Mouse (Mus musculus): ENCODE results near the gene Med28.

Gene Med28

DNA sequence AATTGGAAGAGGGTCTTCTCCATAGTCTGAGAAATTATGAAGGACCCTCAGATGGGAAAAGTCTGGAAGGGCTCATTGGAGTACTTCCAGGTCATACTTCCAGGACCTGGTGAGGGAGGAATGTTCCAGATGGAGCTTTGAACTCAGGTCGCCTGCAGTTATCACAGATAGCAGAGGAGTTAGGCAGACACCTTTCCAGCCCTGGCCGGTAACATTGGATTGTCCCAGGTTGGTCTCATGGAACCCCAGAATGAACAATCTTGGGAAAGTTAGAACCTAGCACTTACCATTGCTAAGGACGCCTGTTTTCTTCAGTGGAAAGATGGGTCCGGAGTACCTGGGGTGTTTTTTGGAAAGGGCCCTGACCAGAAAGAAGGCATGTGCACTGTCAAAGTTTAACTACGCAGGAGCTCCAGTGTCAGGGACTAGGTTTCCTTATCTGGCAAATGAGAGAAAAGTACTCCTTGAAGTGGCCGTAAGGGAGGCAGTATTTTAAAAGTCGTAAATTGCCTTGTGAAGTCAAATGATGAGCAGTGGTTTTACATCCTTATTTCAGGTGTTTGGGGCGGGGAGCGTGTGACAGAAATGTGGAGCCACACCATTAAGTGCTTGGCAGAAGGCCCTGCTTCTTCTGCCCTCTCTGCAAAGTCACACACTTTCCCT is 25.8 kb upstream of the Med28 start:
- no peaks in the 10 kb centered on the region for H3K27me3 ChIP-seq (ENCODE audit: control insufficient read depth, insufficient read depth, low read length, poor library complexity, severe bottlenecking)
- no peak for DNase-seq (ENCODE audit: low read depth, low spot score)
- no peaks in the 10 kb centered on the region; the same call in 1 of the 2 replicates for H3K36me3 ChIP-seq (ENCODE audit: control insufficient read depth, insufficient read depth, low read length, poor library complexity, severe bottlenecking)

GRCm38 (mm10) chr5:45495429-45495975 is 24.5 kb upstream of the Med28 start:
- no peak for DNase-seq (ENCODE audit: low read depth, low spot score)
- Histone ChIP-seq H3K36me3 (ENCODE audit: control insufficient read depth, insufficient read depth, low read length, poor library complexity, severe bottlenecking) (no peaks in the 10 kb centered on the region; the same call in 1 of the 2 replicates), H3K27me3 (ENCODE audit: control insufficient read depth, insufficient read depth, low read length, poor library complexity, severe bottlenecking) (no peaks in the 10 kb centered on the region)

DNA sequence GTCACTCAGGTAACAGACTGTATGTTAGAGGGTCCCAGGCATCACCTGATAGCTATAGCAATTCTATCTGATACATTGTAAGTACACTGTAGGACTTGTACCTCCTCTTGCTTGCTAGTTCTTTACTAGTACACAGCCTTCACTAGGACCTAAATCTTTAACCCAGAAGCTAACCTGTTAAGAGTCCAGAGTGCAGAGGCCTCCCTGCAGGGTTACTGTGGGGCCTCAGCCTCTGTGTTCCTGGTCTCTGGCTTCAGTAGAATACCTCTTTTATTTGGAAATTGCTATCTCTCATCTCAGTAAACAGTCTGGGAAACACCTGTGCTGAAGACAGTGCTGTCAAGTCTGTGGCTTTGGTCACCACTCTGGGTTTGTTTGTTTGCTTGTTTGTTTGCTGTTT is 24.0 kb upstream of the Med28 start:
- Histone ChIP-seq H3K27me3 (ENCODE audit: control insufficient read depth, insufficient read depth, low read length, poor library complexity, severe bottlenecking) (no peaks in the 10 kb centered on the region), H3K36me3 (ENCODE audit: control insufficient read depth, insufficient read depth, low read length, poor library complexity, severe bottlenecking) (no peaks in the 10 kb centered on the region; the same call in 1 of the 2 replicates)
- no peak for DNase-seq (ENCODE audit: low read depth, low spot score)

DNA sequence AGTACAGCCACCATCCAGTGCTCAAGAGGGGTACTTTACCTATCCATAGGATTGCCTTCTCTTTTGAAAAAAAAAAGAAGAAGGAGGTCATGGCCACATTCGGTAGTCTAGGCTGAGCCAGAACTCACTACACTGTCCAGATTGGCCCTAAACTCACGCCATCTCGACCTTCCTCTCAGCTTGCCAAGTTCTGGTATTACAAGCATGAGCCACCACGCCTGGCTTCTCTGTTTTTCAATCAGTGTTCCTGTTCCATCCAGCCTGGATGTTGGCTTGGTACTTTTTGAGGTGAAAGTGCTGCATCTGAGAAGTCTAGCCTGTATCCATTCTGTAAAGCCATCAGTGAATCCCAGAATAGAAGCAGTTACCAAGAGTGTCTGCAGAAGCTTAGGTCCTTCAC is 23.6 kb upstream of the Med28 start:
- Histone ChIP-seq H3K27me3 (ENCODE audit: control insufficient read depth, insufficient read depth, low read length, poor library complexity, severe bottlenecking) (no peaks in the 10 kb centered on the region), H3K36me3 (ENCODE audit: control insufficient read depth, insufficient read depth, low read length, poor library complexity, severe bottlenecking) (no peaks in the 10 kb centered on the region; the same call in 1 of the 2 replicates)
- no peak for DNase-seq (ENCODE audit: low read depth, low spot score)

GRCm38 (mm10) chr5:45496930-45497550 is 23.0 kb upstream of the Med28 start:
- Histone ChIP-seq H3K36me3 (ENCODE audit: control insufficient read depth, insufficient read depth, low read length, poor library complexity, severe bottlenecking) (no peaks in the 10 kb centered on the region; the same call in 1 of the 2 replicates), H3K27me3 (ENCODE audit: control insufficient read depth, insufficient read depth, low read length, poor library complexity, severe bottlenecking) (no peaks in the 10 kb centered on the region)
- no peak for DNase-seq (ENCODE audit: low read depth, low spot score)

- Histone ChIP-seq H3K27me3 (ENCODE audit: control insufficient read depth, insufficient read depth, low read length, poor library complexity, severe bottlenecking) (no peaks in the 10 kb centered on the region), H3K36me3 (ENCODE audit: control insufficient read depth, insufficient read depth, low read length, poor library complexity, severe bottlenecking) (no peaks in the 10 kb centered on the region; the same call in 1 of the 2 replicates)
- no peak for DNase-seq (ENCODE audit: low read depth, low spot score)
Measured at GRCm38 (mm10) chr5:45497564-45497963, 22.5 kb upstream of the Med28 start.

GRCm38 (mm10) chr5:45510071-45510470 is 10.0 kb upstream of the Med28 start:
- DNase-seq (ENCODE audit: low read depth, low spot score): no peak
- no peaks in the 10 kb centered on the region for H3K27me3 ChIP-seq (ENCODE audit: control insufficient read depth, insufficient read depth, low read length, poor library complexity, severe bottlenecking)
- H3K36me3 ChIP-seq (ENCODE audit: control insufficient read depth, insufficient read depth, low read length, poor library complexity, severe bottlenecking): 0 out of 2 replicates have a peak, but pooled peaks cover 2% of the 10 kb centered on the region

DNA sequence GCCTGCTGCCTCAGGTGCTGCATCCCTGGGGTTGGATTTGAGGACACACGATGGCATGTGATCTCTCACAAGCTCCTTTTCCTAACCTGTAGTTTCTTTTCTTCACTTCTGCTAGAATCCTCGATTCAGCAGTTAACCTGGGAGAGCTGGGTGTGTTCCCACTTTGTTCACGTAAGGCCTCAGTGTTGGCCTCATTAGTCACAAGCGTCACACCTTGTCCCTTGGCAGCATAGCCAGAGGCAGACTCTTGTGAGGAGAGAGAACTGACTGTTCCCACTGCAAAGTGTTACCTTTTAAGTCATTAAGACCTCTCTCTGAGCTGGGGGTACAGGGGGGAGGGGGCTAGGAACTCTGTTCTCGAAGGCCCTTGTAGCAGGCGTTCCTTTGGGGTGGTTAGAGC is 7.1 kb upstream of the Med28 start:
- Histone ChIP-seq H3K36me3 (ENCODE audit: control insufficient read depth, insufficient read depth, low read length, poor library complexity, severe bottlenecking) (0 out of 2 replicates have a peak, but pooled peaks cover 2% of the 10 kb centered on the region), H3K27me3 (ENCODE audit: control insufficient read depth, insufficient read depth, low read length, poor library complexity, severe bottlenecking) (no peaks in the 10 kb centered on the region)
- DNase-seq (ENCODE audit: low read depth, low spot score): no peak

DNA sequence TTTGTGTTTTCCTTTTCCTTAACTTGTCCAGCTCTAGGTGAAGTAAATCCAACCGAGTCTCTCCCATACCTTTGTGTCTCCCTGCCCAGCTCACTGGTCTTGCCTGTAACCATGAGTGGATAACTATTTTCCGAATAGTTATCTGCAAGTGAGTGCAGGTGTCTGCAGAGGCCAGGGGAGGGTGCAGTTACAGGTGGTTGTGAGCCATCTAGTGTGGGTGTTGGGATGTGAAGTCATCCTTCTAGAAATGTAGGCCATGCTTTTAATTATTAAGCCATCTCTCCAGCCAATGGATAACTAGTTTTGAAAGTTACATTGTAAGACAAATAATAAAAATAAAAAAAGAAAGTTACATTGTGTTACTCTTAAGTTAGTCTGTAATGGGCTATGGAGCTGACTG is 6.5 kb upstream of the Med28 start:
- no peak for DNase-seq (ENCODE audit: low read depth, low spot score)
- H3K27me3 ChIP-seq (ENCODE audit: control insufficient read depth, insufficient read depth, low read length, poor library complexity, severe bottlenecking): no peaks in the 10 kb centered on the region
- H3K36me3 ChIP-seq (ENCODE audit: control insufficient read depth, insufficient read depth, low read length, poor library complexity, severe bottlenecking): 0 out of 2 replicates have a peak, but pooled peaks cover 2% of the 10 kb centered on the region

- no peaks in the 10 kb centered on the region for H3K27me3 ChIP-seq (ENCODE audit: control insufficient read depth, insufficient read depth, low read length, poor library complexity, severe bottlenecking)
- 0 out of 2 replicates have a peak, but pooled peaks cover 2% of the 10 kb centered on the region for H3K36me3 ChIP-seq (ENCODE audit: control insufficient read depth, insufficient read depth, low read length, poor library complexity, severe bottlenecking)
- DNase-seq (ENCODE audit: low read depth, low spot score): no peak
Measured at GRCm38 (mm10) chr5:45514599-45514998, 5.4 kb upstream of the Med28 start.

DNA sequence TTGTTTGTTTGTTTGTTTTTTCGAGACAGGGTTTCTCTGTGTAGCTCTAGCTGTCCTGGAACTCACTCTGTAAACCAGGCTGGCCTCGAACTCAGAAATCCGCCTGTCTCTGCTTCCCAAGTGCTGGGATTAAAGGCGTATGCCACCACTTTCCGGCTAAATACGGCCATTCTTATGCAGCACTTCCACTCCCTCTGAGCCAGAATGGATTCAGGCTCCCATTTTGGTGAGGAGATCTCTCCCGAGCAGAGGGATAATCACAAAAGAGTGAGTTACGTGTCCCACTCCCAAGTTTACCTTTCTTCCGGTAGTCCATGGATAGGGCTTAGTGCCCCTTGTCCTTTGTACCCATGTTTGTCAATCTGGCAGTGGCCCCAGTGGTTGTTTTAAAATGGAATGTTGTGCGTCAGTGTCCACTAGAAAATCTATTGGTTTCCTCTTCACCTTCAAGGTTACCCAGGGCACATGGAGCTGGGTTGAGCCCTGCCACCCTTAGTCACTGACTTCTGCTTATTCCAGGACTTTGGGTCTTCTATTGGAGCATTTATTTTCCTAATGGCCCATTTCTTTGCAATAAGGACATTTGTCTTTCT is 4.8 kb upstream of the Med28 start:
- H3K36me3 ChIP-seq (ENCODE audit: control insufficient read depth, insufficient read depth, low read length, poor library complexity, severe bottlenecking): 0 out of 2 replicates have a peak, but pooled peaks cover under 1% of the 10 kb centered on the region
- no peak for DNase-seq (ENCODE audit: low read depth, low spot score)
- H3K27me3 ChIP-seq (ENCODE audit: control insufficient read depth, insufficient read depth, low read length, poor library complexity, severe bottlenecking): no peaks in the 10 kb centered on the region

DNA sequence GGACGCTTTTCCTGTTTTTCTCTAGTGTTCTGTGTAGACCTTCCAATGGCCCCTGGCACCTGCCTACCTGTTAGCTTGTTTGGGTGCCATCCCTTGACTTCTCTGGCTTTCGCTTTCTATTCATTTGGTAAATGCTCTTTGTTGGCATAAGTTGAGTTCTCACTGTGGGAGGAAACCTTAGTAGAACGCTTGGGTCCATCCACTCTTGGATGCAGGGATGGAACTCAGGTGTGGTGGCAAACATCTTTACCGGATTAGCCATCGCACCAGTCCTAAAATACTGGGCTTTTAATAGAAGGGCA is 731 bp downstream of the Med28 start:
- Histone ChIP-seq H3K27me3 (ENCODE audit: control insufficient read depth, insufficient read depth, low read length, poor library complexity, severe bottlenecking) (no peaks in the 10 kb centered on the region), H3K36me3 (ENCODE audit: control insufficient read depth, insufficient read depth, low read length, poor library complexity, severe bottlenecking) (peaks cover 6% of the 10 kb centered on the region; the same call in 1 of the 2 replicates)
- DNase-seq (ENCODE audit: low read depth, low spot score): peak; percentile 16

- no peaks in the 10 kb centered on the region for H3K27me3 ChIP-seq (ENCODE audit: control insufficient read depth, insufficient read depth, low read length, poor library complexity, severe bottlenecking)
- H3K36me3 ChIP-seq (ENCODE audit: control insufficient read depth, insufficient read depth, low read length, poor library complexity, severe bottlenecking): peaks cover 6% of the 10 kb centered on the region; the same call in 1 of the 2 replicates
- no peak for DNase-seq (ENCODE audit: low read depth, low spot score)
Measured at GRCm38 (mm10) chr5:45521601-45522000, 1.6 kb downstream of the Med28 start.

DNA sequence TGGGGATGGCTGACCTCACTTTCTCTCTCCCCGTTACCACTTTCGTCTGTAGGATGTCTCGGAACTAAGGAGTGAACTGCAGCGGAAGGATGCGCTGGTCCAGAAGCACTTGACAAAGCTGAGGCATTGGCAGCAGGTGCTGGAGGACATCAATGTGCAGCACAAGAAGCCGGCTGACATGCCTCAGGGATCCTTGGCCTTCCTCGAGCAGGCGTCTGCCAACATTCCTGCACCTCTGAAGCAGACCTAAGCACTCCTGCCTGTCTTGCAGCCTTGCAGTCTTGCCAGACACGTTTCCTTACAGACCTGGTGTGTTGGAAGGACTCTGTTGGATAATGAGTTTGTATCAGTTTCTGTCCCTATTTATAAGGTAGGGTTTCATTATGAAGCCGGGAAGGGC is 5.1 kb downstream of the Med28 start:
- no peak for DNase-seq (ENCODE audit: low read depth, low spot score)
- H3K36me3 ChIP-seq (ENCODE audit: control insufficient read depth, insufficient read depth, low read length, poor library complexity, severe bottlenecking): peaks cover 11% of the 10 kb centered on the region; the same call in 1 of the 2 replicates
- no peaks in the 10 kb centered on the region for H3K27me3 ChIP-seq (ENCODE audit: control insufficient read depth, insufficient read depth, low read length, poor library complexity, severe bottlenecking)

- no peaks in the 10 kb centered on the region for H3K27me3 ChIP-seq (ENCODE audit: control insufficient read depth, insufficient read depth, low read length, poor library complexity, severe bottlenecking)
- peaks cover 11% of the 10 kb centered on the region; the same call in 1 of the 2 replicates for H3K36me3 ChIP-seq (ENCODE audit: control insufficient read depth, insufficient read depth, low read length, poor library complexity, severe bottlenecking)
- DNase-seq (ENCODE audit: low read depth, low spot score): no peak
Measured at GRCm38 (mm10) chr5:45526338-45526737, 6.3 kb downstream of the Med28 start.
